Mouse (Mus musculus) megakaryocyte-erythroid progenitor cell, adult 5-6 weeks (primary cell): Measurements from ENCODE around the gene Luzp2. TPM values are rescaled to one million over a fixed set of nuclear protein-coding genes. Genes with fewer than 3 reads are reported as not detected.
"Not testable (repeated sequence)": the region's sequence is repeated elsewhere in the genome, so short reads cannot be mapped to it uniquely, and the experiment has no call there.

Experiments used
- ATAC-seq: replicated peaks from 2 replicates; pipeline ENCODE4 v1.8.0; 2016; ENCODE audit warnings: mild to moderate bottlenecking, inconsistent platforms; ENCODE audit not compliant: severe bottlenecking, poor library complexity, low FRiP score, low TSS enrichment
- total RNA-seq, 2 experiments: library from RNA; stranded (forward) in 1 of 2; stranded (reverse) in 1 of 2; fragments of 200-1000, 215-1000 nt in 1 of 2; fragments of >200 nt in 1 of 2; fragmentation: Nextera tagmentation in 1 of 2; gene quantifications; 2 replicates each; pipeline ENCODE4 v1.2.3; 2014 to 2017

The Luzp2 gene
- total RNA-seq, 2 experiments from 2014 or later, result not detected

DNA sequence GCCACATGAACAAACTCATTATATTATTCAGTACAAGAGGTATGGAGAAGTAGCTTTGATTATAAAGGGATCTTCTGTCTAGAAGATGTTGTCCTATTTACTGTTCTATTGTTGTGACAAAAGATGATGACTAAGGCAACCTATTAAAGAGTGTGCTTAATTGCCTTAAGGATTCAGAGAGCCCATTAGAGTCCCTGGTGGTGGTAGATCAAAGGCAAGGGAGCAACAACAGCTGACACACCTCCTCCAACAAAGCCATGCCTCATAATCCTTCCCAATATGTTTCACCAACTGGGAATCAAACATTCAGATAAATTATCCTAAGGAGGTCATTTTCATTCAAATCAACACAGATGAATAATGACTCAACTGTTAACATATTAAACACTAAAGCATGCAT lies 142.1 kb downstream of the Luzp2 start:
- ATAC-seq, result no peak

DNA sequence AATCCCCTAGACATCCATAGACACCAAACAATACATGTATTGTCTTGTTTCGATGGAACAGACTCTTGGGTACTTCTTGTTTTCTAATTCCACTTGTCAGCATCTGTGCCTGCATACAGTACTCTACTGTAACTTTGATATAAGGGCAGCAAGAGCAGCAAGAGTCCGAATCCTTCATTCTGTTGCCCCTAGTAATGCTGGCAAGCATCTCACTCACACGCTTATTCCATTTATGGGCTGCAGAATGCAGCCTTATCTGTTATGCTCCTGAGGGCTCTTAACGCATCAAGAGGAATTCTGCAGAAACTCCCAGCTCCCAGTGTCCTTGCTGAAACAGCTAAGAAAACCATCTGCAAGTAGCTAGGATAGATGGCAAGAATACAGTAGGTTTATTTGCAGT lies 145.3 kb downstream of the Luzp2 start:
- no peak for ATAC-seq

DNA sequence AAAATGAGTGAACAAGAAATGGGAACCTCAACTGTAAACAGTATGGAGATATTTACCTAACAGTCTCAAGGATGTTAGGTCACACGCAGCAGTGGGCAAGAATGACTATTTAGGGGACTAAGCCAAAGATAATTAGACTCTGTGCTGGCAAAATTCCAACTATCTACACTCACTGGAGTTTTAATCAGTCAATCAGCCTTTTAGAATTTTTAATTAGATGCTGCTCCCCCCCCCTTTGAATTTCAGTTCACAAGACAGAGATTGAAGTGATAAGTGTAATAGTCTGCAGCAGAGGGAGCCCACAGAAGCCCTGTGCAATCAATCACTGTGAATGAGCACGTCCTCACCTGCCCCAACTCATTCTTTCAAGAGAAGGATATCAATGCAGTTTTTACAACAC lies 165.1 kb downstream of the Luzp2 start:
- ATAC-seq, result no peak

DNA sequence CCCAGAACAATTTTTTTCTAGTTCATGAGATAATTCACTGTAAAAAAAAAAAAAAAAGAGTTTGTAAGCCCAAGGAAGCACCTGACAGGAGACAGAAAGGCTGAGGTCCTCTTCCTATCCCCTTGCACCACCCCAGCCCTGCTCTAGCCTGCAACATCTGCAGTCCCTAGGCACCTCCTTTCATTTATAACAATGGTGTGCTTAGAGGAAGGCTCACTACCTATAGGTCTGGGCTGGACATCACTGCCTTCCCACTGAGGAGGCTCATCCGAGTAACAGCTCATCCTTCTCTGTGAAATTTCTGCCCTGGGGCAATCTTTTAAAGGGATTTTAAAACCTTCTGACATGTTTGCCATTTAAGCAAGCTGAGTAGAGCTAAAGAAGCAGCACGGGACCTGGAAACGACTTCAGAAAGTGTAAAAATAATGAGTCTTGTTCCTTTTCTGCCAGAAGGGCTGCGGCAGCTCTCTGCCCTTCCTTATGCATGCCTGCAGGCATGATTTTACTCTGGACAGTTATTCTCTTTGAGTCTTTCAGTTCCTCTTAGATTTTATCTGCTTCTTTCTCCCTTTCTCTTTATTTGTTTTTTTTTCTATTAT lies 174.0 kb downstream of the Luzp2 start:
- no peak for ATAC-seq

DNA sequence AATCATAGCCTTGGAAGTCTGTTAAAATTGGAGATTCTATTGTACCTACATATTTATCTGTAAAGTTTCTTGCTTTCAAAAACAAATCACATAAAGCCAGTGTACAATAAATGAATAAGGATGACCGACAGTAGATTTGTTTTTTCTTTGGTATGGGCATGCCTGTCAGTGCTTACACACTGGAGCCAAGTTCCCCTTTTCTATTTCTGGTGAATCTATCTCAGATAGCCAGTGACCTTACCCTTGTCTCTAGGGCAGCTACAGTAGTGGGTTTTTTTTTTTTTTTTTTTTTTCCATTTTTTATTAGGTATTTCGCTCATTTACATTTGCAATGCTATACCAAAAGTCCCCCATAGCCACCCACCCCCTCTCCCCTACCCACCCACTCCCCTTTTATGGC lies 298.6 kb downstream of the Luzp2 start:
- not testable (repeated sequence) for ATAC-seq

DNA sequence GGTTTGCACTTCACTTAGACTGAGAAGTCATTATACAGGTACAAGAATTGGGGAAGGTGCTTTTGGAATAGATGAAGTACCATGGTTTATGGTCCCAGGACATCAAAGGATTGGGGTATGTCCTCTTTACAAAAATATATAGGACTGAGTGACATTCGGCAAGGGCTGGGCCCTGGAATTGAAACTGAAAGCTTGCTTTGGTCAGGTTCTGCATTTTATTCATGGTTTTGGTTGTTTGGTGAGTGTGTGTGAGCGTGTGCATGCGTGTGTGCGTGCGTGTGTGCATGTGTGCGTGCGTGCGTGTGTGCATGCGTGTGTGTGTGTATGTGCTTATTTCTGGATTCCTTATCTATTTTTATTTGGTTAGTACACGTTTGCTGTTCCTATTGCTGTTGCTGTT lies 353.6 kb downstream of the Luzp2 start:
- ATAC-seq, result no peak

DNA sequence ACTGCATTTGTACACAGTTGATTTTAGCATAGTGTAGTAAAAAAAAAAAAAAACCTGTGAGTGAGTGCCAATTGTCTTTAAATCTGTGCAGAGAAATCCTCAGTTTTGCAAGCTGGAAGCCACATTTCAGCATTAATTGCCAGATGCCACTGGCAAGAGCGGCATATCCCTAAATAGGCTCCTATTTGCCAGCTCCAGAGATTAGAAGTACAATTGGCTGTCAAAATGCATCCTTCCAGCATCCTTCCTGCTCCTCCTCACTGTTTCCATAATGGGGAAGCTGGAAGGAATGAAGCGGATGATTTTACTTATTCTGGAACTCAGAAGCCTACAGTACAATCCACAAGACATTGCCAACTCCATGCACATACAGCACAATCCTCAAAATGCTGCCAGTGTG lies 354.2 kb downstream of the Luzp2 start:
- ATAC-seq, result no peak

DNA sequence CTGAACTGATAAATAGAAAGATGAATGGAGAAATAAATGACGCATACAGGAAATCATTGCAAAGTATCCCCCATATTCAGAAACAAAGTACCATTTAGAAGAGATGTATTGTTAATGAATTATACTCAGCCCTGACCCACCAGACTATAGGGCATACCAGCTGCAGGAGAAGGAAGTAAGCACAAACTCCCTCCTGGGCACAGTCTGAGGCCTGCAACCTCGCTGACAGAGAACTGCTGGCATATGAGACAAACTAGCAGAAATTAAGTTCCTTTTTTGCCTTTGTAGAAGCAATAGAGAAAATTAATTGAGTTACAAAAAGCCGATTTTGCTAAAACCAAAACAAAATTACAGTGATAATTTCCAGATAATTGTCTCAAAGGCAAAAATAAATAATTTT lies 355.4 kb downstream of the Luzp2 start:
- ATAC-seq, result no peak

DNA sequence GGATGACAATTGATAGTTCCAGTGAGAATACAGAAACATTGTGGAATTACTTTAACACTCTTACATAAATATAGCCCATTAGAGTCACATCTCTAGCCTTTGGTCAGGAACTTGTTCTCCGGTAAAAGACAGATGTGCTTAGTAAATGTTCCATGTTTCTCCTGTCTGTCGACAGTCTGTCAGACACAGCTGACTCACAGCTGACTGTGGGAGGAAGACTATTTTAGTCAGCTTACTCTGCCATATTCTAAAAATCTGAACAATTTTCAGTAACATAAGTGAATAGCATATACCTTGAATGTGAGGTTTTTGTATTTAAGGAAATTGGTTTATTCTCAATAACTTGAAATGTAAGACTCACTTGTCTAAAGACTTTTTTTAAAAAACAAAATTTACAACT lies 363.5 kb downstream of the Luzp2 start:
- no peak for ATAC-seq

DNA sequence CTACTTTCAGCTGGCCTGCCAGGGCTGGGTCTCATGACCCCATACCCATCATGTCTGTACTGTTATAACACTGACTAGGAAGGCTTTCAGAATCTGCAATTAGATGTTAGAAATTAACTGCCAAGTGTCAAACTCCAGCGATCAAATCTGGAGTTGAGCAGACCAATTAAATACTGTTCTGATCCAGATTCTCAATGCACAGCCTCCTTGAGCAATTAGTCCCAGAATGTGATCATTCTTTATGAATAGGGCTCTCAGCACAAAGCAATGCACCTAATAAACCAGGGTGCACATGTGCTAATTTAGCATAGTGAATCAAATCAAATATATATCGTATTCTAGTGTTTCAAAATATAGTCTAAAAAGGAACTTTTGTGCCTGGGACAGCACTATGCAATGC lies 387.7 kb downstream of the Luzp2 start:
- ATAC-seq, result no peak

DNA sequence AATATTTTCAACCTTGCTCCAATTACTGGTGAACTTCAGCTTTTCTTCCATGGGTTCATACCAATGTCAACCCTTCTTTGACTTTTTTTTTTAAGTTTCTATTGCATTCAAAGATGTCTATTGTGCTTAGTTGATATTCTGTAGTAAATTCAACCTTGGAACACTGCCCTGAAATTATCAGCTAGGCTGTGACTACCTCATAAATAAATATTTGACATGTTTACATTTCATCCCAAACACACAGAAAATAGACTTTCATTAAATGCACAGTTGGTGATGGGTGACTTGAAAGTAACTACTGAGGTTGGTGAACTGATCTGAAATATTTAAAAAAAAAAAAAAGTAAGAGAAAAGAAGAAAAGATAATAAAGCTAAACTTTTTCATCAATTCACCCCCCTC lies 394.1 kb downstream of the Luzp2 start:
- no peak for ATAC-seq
